Mouse (Mus musculus): ENCODE results near the gene Nsl1. TPM values are rescaled to one million over a fixed set of nuclear protein-coding genes. Genes with fewer than 3 reads are reported as not detected.

Gene Nsl1
- polyA plus RNA-seq, 2 experiments, result 11.6 to 17.2 TPM

GRCm38 (mm10) chr1:191042688-191043087, 20.1 kb upstream of the Nsl1 start:
- WGBS, result 81% methylated on average over 3 of the region's 3 CpGs

GRCm38 (mm10) chr1:191045264-191045663, 17.5 kb upstream of the Nsl1 start:
- DNase-seq (ENCODE audit: low spot score) (no peak), ATAC-seq (ENCODE audit: low FRiP score, low read depth) (no peak)
- no peak for TF ChIP-seq POLR2A (IDR thresholded peaks at IDR 0.05; ENCODE audit: borderline replicate concordance, extremely low read depth, insufficient read depth, insufficient read length)
- 97% methylated on average over 2 of the region's 2 CpGs for WGBS
- Histone ChIP-seq H3K9ac (ENCODE audit: low read depth, low read length, severe bottlenecking) (no peak overlapping the region), H3K9me3 (ENCODE audit: control insufficient read depth, low read length) (no peaks in the 10 kb centered on the region), H3K4me2 (replicated peaks; ENCODE audit: low read depth, low read length, severe bottlenecking) (no peak overlapping the region), H3K27ac (replicated peaks; ENCODE audit: low read depth, low read length) (no peak overlapping the region), H3K36me3 (ENCODE audit: control insufficient read depth, insufficient read depth, low read length) (no peaks in the 10 kb centered on the region), H3K4me3 (replicated peaks; ENCODE audit: low read length) (no peak overlapping the region), H3K4me1 (ENCODE audit: control insufficient read depth, insufficient read depth, low read length) (no peaks in the 10 kb centered on the region), H3K27me3 (ENCODE audit: control insufficient read depth, insufficient read depth, low read length) (no peaks in the 10 kb centered on the region)

More at GRCm38 (mm10) chr1:191042688-191043087, 20.1 kb upstream of the Nsl1 start:
- DNase-seq (ENCODE audit: low spot score), result no peak
- no peaks in the 10 kb centered on the region for H3K4me1 ChIP-seq (ENCODE audit: control insufficient read depth, insufficient read depth, low read length)
- H3K4me3 ChIP-seq (replicated peaks; ENCODE audit: low read length), result no peak overlapping the region
- no peak for TF ChIP-seq POLR2A (IDR thresholded peaks at IDR 0.05; ENCODE audit: borderline replicate concordance, extremely low read depth, insufficient read depth, insufficient read length)
- H3K27ac ChIP-seq (replicated peaks; ENCODE audit: low read depth, low read length), result no peak overlapping the region
- no peaks in the 10 kb centered on the region for H3K27me3 ChIP-seq (ENCODE audit: control insufficient read depth, insufficient read depth, low read length)
- no peaks in the 10 kb centered on the region for H3K9me3 ChIP-seq (ENCODE audit: control insufficient read depth, low read length)
- no peaks in the 10 kb centered on the region for H3K36me3 ChIP-seq (ENCODE audit: control insufficient read depth, insufficient read depth, low read length)
- H3K4me2 ChIP-seq (replicated peaks; ENCODE audit: low read depth, low read length, severe bottlenecking), result no peak overlapping the region
- H3K9ac ChIP-seq (ENCODE audit: low read depth, low read length, severe bottlenecking), result no peak overlapping the region
- no peak for ATAC-seq (ENCODE audit: low FRiP score, low read depth)

- Histone ChIP-seq H3K4me1 (ENCODE audit: control insufficient read depth, insufficient read depth, low read length) (no peaks in the 10 kb centered on the region), H3K36me3 (ENCODE audit: control insufficient read depth, insufficient read depth, low read length) (no peaks in the 10 kb centered on the region), H3K27me3 (ENCODE audit: control insufficient read depth, insufficient read depth, low read length) (no peaks in the 10 kb centered on the region), H3K9ac (ENCODE audit: low read depth, low read length, severe bottlenecking) (no peak overlapping the region), H3K9me3 (ENCODE audit: control insufficient read depth, low read length) (no peaks in the 10 kb centered on the region), H3K4me3 (replicated peaks; ENCODE audit: low read length) (no peak overlapping the region), H3K4me2 (replicated peaks; ENCODE audit: low read depth, low read length, severe bottlenecking) (no peak overlapping the region), H3K27ac (replicated peaks; ENCODE audit: low read depth, low read length) (no peak overlapping the region)
- ATAC-seq (ENCODE audit: low FRiP score, low read depth), result no peak
- whole genome bisulfite sequencing, result 75% methylated on average over 7 of the region's 7 CpGs
- no peak for TF ChIP-seq POLR2A (IDR thresholded peaks at IDR 0.05; ENCODE audit: borderline replicate concordance, extremely low read depth, insufficient read depth, insufficient read length)
- DNase-seq (ENCODE audit: low spot score), result no peak
These were observed 16.5 kb upstream of the Nsl1 start for GRCm38 (mm10) chr1:191046231-191046824.

- Histone ChIP-seq H3K4me2 (replicated peaks; ENCODE audit: low read depth, low read length, severe bottlenecking) (no peak overlapping the region), H3K4me1 (ENCODE audit: control insufficient read depth, insufficient read depth, low read length) (no peaks in the 10 kb centered on the region), H3K27me3 (ENCODE audit: control insufficient read depth, insufficient read depth, low read length) (no peaks in the 10 kb centered on the region), H3K9ac (ENCODE audit: low read depth, low read length, severe bottlenecking) (no peak overlapping the region), H3K9me3 (ENCODE audit: control insufficient read depth, low read length) (no peaks in the 10 kb centered on the region), H3K36me3 (ENCODE audit: control insufficient read depth, insufficient read depth, low read length) (peaks cover 7% of the 10 kb centered on the region; the same call in 1 of the 2 replicates), H3K27ac (replicated peaks; ENCODE audit: low read depth, low read length) (no peak overlapping the region), H3K4me3 (replicated peaks; ENCODE audit: low read length) (no peak overlapping the region)
- DNase-seq (ENCODE audit: low spot score) (no peak), ATAC-seq (ENCODE audit: low FRiP score, low read depth) (no peak)
- TF ChIP-seq POLR2A (IDR thresholded peaks at IDR 0.05; ENCODE audit: borderline replicate concordance, extremely low read depth, insufficient read depth, insufficient read length), result no peak
- WGBS, result 70% methylated on average over 3 of the region's 3 CpGs
These were observed 9.3 kb upstream of the Nsl1 start for GRCm38 (mm10) chr1:191053555-191053954.

GRCm38 (mm10) chr1:191054870-191055532, 7.8 kb upstream of the Nsl1 start:
- Histone ChIP-seq H3K9me3 (ENCODE audit: control insufficient read depth, low read length) (no peaks in the 10 kb centered on the region), H3K9ac (ENCODE audit: low read depth, low read length, severe bottlenecking) (no peak overlapping the region)
- WGBS, result 74% methylated on average over 8 of the region's 8 CpGs

More at GRCm38 (mm10) chr1:191054870-191055532, 7.8 kb upstream of the Nsl1 start:
- ATAC-seq (ENCODE audit: low FRiP score, low read depth) (no peak), DNase-seq (ENCODE audit: low spot score) (no peak)
- H3K4me2 ChIP-seq (replicated peaks; ENCODE audit: low read depth, low read length, severe bottlenecking), result no peak overlapping the region
- no peak overlapping the region for H3K27ac ChIP-seq (replicated peaks; ENCODE audit: low read depth, low read length)
- no peak overlapping the region for H3K4me3 ChIP-seq (replicated peaks; ENCODE audit: low read length)
- TF ChIP-seq POLR2A (IDR thresholded peaks at IDR 0.05; ENCODE audit: borderline replicate concordance, extremely low read depth, insufficient read depth, insufficient read length), result no peak
- no peaks in the 10 kb centered on the region for H3K27me3 ChIP-seq (ENCODE audit: control insufficient read depth, insufficient read depth, low read length)
- peaks cover 8% of the 10 kb centered on the region; the same call in 1 of the 2 replicates for H3K36me3 ChIP-seq (ENCODE audit: control insufficient read depth, insufficient read depth, low read length)
- H3K4me1 ChIP-seq (ENCODE audit: control insufficient read depth, insufficient read depth, low read length), result no peaks in the 10 kb centered on the region

All from limb, embryonic 14.5 days (tissue).